Mouse (Mus musculus): Measurements from ENCODE around the gene Gabbr2.

Gene Gabbr2

GRCm38 (mm10) chr4:46716361-46716760 is 275.3 kb downstream of the Gabbr2 start:
- no peak for DNase-seq (ENCODE audit: low spot score in 2 of 2)

DNA sequence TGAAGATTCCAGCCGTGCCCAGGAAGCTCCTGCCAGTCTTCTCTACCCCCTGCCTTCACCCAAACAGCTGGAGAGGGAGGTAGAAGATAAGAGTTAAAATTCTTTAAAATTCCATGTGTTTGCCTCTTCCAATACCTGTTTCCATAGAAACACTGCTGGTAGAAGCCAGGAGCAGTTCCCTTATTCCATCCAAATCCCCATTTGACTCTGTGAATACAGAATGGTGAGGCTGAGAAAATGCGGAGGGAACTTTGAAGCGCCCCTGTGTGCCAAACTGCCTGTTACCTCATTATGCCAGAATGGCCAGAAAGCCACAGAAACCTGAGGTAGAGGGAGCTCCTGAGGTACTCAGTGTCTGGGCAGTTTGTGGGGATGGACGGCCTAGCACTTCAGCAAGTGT is 281.1 kb downstream of the Gabbr2 start:
- no peak for DNase-seq (ENCODE audit: low spot score in 2 of 2)

GRCm38 (mm10) chr4:46710018-46710417 is 281.7 kb downstream of the Gabbr2 start:
- DNase-seq (ENCODE audit: low spot score in 2 of 2): no peak

DNA sequence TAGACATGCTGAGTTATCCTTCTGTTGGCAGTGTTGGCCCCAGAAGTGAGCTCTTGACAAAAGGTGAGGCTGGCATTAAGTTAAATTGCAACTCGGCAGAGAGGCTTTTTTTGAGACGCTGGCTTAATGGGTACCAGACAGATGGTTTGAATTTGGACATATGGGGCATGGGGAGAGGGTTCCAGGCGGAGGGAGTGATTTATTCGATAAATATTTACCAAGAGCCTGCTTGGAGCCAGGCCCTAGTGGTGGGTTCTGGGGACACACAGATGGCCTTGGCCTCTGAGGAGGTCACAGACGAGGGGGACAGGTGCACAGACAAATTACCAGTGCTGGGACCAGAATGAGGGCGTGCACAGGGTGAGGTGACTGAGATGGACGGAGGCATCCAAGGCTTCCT is 282.2 kb downstream of the Gabbr2 start:
- DNase-seq (ENCODE audit: low spot score in 2 of 2): no peak

DNA sequence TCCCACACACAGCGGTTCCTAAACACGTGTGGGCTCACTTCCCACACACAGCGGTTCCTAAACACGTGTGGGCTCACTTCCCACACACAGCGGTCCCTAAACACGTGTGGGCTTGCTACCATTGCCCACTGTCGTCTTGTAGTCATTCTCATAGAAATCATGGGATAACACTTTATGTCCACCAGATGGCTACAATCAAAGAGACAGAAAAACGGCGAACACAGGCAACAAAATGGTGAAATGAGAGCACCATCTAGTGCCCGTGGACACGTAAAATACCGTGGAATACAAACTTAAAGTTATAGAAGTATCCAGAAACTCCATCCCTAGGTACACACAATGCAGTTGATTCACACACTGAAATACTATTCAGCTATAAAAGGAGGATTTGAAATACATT is 285.9 kb downstream of the Gabbr2 start:
- DNase-seq (ENCODE audit: low spot score in 2 of 2): no peak

- no peak for DNase-seq (ENCODE audit: low spot score in 2 of 2)
Measured at GRCm38 (mm10) chr4:46703146-46703545, 288.5 kb downstream of the Gabbr2 start.

GRCm38 (mm10) chr4:46700223-46700651 is 291.4 kb downstream of the Gabbr2 start:
- no peak for DNase-seq (ENCODE audit: low spot score in 2 of 2)

- DNase-seq (ENCODE audit: low spot score in 2 of 2): no peak
Measured at GRCm38 (mm10) chr4:46696467-46696866, 295.2 kb downstream of the Gabbr2 start.

DNA sequence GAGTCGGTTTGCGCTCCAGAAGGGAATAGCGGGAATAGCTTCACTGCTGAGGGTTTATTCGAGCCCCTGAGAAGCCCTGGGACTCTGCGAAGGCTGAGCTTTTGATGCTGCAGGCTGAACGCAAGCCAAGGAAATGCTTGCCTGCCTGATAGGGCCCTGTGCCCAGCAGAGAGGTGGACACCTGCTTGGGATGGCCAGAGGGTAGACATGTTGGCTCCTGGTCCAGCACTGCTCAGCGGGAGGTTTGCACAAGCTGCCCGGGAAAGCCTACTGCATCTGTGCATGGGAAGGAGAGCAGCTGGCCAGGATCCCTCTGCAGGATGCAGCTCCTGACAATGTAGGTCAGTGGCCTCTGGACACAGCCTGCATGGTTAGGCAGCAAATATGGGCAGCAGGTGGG is 301.1 kb downstream of the Gabbr2 start:
- no peak for DNase-seq (ENCODE audit: low spot score in 2 of 2)

- no peak for DNase-seq (ENCODE audit: low spot score in 2 of 2)
Measured at GRCm38 (mm10) chr4:46690023-46690420, 301.7 kb downstream of the Gabbr2 start.

DNA sequence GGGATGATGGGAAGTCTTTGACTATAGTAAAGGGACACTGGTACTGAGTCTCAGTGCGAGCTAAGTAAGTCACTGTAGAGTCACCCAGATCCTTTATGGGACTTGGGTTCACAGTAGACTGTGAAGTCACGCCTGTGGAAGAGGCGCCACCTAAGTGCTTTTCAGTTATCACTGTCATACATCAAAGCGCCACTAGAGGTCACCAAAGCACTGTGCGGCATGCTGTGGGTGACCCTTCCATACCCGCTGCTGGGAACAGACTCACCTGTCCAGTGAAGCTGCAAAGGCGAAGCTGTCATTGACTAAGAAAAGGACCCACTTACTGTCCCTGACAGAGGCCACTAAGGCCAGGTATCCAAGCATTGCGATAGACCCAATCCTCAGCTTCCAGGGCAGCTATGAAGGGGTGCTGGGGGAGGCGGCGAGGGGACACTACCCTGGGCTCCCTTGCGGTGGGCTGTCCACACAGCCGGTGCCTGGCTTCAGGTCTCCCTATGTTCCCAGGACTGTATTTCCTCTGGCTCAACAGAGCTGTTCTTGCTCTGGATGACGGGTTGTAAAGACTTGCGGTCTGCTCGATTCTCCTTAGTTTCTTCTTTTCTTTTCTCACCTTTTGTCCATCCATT is 302.2 kb downstream of the Gabbr2 start:
- DNase-seq (ENCODE audit: low spot score in 2 of 2): peak in 1 of 2 experiments; percentile 72

GRCm38 (mm10) chr4:46688213-46688832 is 303.4 kb downstream of the Gabbr2 start:
- no peak for DNase-seq (ENCODE audit: low spot score in 2 of 2)

DNA sequence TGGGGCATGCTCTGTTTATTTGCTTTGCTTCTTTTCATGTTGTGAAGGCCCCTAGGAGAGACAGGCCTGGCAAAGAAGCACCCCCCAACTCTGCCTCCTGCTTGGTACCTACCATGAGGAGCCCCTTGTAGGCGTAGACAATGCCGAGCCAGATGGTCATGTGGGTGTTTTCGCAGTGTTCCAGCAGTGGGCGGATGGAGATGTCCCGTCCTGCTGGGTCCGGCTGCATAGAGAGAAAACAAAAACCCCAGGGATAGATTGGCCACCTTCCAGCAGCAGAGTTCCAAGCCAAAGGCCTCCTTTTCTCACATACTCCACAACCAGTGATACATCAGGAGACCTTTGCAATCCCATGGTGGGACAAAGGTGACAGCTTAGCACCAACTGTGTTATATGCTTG is 307.5 kb downstream of the Gabbr2 start:
- peak; percentile 56 to 74 for DNase-seq (ENCODE audit: low spot score in 2 of 2)

DNA sequence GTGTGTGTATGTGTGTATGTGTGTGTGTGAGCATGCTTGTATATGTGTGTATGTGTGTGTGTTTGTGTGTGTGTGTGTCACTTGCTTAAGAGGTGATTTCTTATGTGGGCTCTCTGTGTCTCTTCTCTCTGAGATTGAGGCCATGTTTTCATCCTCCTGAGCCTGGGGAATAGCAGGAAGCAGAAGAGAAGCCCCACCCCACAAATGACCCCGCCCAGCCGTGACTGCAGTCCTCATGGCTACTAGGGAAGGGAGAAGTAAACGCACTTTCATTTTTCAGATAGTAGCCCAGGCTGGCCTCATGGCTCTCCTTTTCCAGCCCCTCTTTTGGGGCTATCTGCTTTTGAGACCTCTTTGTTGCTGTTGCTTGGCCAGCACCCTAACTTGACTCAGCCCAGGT is 315.0 kb downstream of the Gabbr2 start:
- no peak for DNase-seq (ENCODE audit: low spot score in 2 of 2)

- no peak for DNase-seq (ENCODE audit: low spot score in 2 of 2)
Measured at GRCm38 (mm10) chr4:46675992-46676391, 315.7 kb downstream of the Gabbr2 start.

GRCm38 (mm10) chr4:46675272-46675785 is 316.3 kb downstream of the Gabbr2 start:
- DNase-seq (ENCODE audit: low spot score in 2 of 2): no peak

GRCm38 (mm10) chr4:46668620-46669019 is 323.1 kb downstream of the Gabbr2 start:
- DNase-seq (ENCODE audit: low spot score in 2 of 2): no peak

- no peak for DNase-seq (ENCODE audit: low spot score in 2 of 2)
Measured at GRCm38 (mm10) chr4:46666420-46666819, 325.3 kb downstream of the Gabbr2 start.

GRCm38 (mm10) chr4:46665371-46665774 is 326.3 kb downstream of the Gabbr2 start:
- DNase-seq (ENCODE audit: low spot score in 2 of 2): no peak

DNA sequence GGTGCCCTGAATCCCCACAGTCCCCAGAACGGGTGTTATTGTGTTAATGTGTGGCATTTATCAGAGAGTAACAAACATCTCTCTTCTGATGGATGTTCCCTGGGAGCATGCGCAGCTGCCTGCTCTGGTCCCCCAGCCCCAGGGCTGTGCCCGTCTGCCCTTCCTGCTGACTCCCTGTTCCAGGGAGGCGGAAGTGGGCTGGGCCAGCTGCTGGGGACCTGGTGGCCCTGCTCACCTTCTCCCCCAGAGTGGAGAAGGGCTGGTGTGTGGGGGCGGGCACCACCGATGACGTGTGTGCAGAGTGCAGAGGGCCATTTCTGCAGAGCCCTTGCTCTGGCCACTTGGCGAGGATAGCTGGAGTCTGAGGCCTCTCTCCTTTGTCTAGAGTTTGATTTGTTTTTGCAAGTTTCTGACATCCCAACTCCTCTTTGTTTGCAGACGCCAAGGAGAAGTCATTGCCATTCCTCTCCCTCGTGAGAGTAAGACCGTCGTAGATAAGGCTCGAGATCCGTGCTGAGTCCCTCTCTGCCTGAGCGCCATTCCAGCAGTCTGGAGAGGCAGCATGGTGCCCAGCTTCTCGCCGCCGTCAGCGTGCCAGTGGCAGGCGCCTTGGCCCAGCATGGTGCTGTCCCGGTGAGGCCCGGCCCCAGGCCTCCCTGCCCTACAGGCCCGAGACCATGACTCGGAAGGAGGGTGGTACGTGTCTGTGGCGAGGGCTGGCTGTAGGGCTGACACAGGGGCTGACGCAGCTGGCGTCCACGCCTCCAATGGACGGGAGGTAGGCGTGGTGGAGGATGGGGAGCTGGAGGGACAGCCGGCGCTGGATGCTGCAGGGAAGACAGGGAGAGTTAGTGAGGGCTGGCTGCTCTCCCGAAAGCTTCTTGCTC is 327.3 kb downstream of the Gabbr2 start:
- peak; percentile 31 to 33 for DNase-seq (ENCODE audit: low spot score in 2 of 2)

GRCm38 (mm10) chr4:46661433-46661832 is 330.2 kb downstream of the Gabbr2 start:
- no peak for DNase-seq (ENCODE audit: low spot score in 2 of 2)

DNA sequence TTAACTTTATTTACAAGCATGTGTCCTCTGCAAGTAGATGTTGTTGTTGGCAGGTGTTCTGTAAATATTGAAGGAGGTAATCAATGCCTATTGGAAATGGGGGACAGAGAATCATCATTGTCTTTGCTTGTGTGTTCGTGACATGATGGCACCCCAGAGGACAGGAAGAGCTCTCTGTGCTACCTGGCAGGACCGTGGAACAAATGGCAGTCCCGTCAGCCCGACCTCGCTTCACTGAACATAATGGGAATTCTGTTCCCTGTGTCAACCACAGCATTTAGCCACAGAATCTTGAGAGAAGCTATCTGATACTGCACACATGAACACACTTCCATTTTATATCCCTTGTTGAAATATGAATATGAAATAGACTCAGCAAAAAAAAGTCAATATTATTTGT is 332.7 kb downstream of the Gabbr2 start:
- no peak for DNase-seq (ENCODE audit: low spot score in 2 of 2)

All from frontal cortex, postnatal 10 days (tissue).